Mouse (Mus musculus): ENCODE results near the gene Evi5.

Gene Evi5

GRCm38 (mm10) chr5:107807496-107807895, 67.4 kb downstream of the Evi5 start:
- DNase-seq (ENCODE audit: low read depth, low spot score), result no peak

- DNase-seq (ENCODE audit: low read depth, low spot score), result no peak
Observed at GRCm38 (mm10) chr5:107802621-107803020, 72.3 kb downstream of the Evi5 start.

- DNase-seq (ENCODE audit: low read depth, low spot score), result no peak
Observed at GRCm38 (mm10) chr5:107801234-107801633, 73.7 kb downstream of the Evi5 start.

- no peak for DNase-seq (ENCODE audit: low read depth, low spot score)
Observed at GRCm38 (mm10) chr5:107798290-107798689, 76.6 kb downstream of the Evi5 start.

GRCm38 (mm10) chr5:107793927-107794326, 81.0 kb downstream of the Evi5 start:
- no peak for DNase-seq (ENCODE audit: low read depth, low spot score)

GRCm38 (mm10) chr5:107793258-107793657, 81.6 kb downstream of the Evi5 start:
- DNase-seq (ENCODE audit: low read depth, low spot score), result no peak

GRCm38 (mm10) chr5:107792516-107792915, 82.4 kb downstream of the Evi5 start:
- DNase-seq (ENCODE audit: low read depth, low spot score), result no peak

- DNase-seq (ENCODE audit: low read depth, low spot score), result no peak
Observed at GRCm38 (mm10) chr5:107791966-107792365, 82.9 kb downstream of the Evi5 start.

GRCm38 (mm10) chr5:107789492-107789891, 85.4 kb downstream of the Evi5 start:
- no peak for DNase-seq (ENCODE audit: low read depth, low spot score)

- DNase-seq (ENCODE audit: low read depth, low spot score), result no peak
Observed at GRCm38 (mm10) chr5:107787682-107788443, 87.0 kb downstream of the Evi5 start.

- DNase-seq (ENCODE audit: low read depth, low spot score), result no peak
Observed at GRCm38 (mm10) chr5:107782360-107782759, 92.5 kb downstream of the Evi5 start.

- DNase-seq (ENCODE audit: low read depth, low spot score), result no peak
Observed at GRCm38 (mm10) chr5:107778763-107779162, 96.1 kb downstream of the Evi5 start.

GRCm38 (mm10) chr5:107777545-107777830, 97.4 kb downstream of the Evi5 start:
- no peak for DNase-seq (ENCODE audit: low read depth, low spot score)

- no peak for DNase-seq (ENCODE audit: low read depth, low spot score)
Observed at GRCm38 (mm10) chr5:107776777-107777544, 97.9 kb downstream of the Evi5 start.

GRCm38 (mm10) chr5:107775875-107776274, 99.0 kb downstream of the Evi5 start:
- DNase-seq (ENCODE audit: low read depth, low spot score), result no peak

- DNase-seq (ENCODE audit: low read depth, low spot score), result no peak
Observed at GRCm38 (mm10) chr5:107772049-107772448, 102.9 kb downstream of the Evi5 start.

- DNase-seq (ENCODE audit: low read depth, low spot score), result no peak
Observed at GRCm38 (mm10) chr5:107768224-107768623, 106.7 kb downstream of the Evi5 start.

- no peak for DNase-seq (ENCODE audit: low read depth, low spot score)
Observed at GRCm38 (mm10) chr5:107765946-107766345, 109.0 kb downstream of the Evi5 start.

- DNase-seq (ENCODE audit: low read depth, low spot score), result no peak
Observed at GRCm38 (mm10) chr5:107764486-107764885, 110.4 kb downstream of the Evi5 start.

- DNase-seq (ENCODE audit: low read depth, low spot score), result no peak
Observed at GRCm38 (mm10) chr5:107763674-107764073, 111.2 kb downstream of the Evi5 start.

- DNase-seq (ENCODE audit: low read depth, low spot score), result no peak
Observed at GRCm38 (mm10) chr5:107759121-107759520, 115.8 kb downstream of the Evi5 start.

- DNase-seq (ENCODE audit: low read depth, low spot score), result no peak
Observed at GRCm38 (mm10) chr5:107756072-107756471, 118.8 kb downstream of the Evi5 start.

- no peak for DNase-seq (ENCODE audit: low read depth, low spot score)
Observed at GRCm38 (mm10) chr5:107754740-107755139, 120.2 kb downstream of the Evi5 start.
